Mouse (Mus musculus): Measurements from ENCODE around the gene Slc17a7. TPM values are rescaled to one million over a fixed set of nuclear protein-coding genes. Genes with fewer than 3 reads are reported as not detected.

Gene Slc17a7
- 10 to 100 TPM; 18.3 to 24.3 TPM for total RNA-seq (2021)
- 29.1 and 36.8 TPM in 2 replicates for polyA plus RNA-seq (2012; rRNA removed)
- long read RNA-seq, transcript Slc17a7-201 (12 exons, 2,915 nt), result major isoform, 17 of 20 reads
- long read RNA-seq, partial matches to known transcripts, result 1 of 20 reads
- long read RNA-seq, other reads (novel, unspliced or antisense), result 1 of 20 reads

DNA sequence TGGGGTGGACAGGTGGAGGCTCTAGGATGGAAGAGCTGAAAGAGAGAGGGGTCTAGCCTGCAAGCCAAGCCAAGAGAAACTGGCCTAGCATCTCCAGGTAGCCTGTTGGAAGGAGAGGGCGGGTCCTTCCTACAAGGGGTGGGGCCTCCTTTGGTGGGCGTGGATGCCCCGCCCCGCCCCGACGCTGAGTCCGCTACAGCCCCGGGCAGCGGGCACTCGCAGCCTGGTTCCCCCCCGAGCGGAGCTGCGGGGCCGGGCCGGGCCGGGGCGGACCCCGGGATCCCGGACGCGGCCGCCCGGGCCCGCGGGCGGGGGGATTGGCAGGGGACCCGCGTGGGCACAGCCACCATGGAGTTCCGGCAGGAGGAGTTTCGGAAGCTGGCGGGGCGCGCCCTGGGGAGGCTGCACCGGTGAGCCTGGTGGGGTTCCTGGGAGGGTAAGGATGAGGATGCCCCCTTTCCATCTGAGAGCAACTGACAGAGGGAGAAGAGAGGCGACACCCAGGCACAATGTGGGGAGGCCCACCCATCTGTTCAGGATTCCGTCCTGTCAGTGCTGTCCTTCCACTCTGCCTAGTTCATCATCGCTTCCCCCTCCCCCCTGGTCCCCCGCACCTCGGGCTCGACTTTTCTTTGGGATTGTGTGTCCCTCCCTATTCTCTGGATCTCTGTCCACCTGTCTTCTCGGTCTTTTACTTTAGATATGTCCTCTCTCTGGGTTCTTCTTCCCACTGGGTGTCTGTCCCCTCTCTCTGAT is at the start of gene Slc17a7:
Gene Slc17a7, plus strand, starts transcription at position 215 of the 756 bp plus-strand sequence.
- intact Hi-C loops (cut with DNase I), result loop anchor here (5.0 kb wide), 1 partner anchor 133 kb away; no protein-coding TSS in a partner anchor
- 5% methylated on average over 41 of the region's 41 CpGs for WGBS
- no peak for DNase-seq
- Histone ChIP-seq H3K27ac (no peak within 1 kb of the TSS), H3K27me3 (ENCODE audit: control insufficient read depth, insufficient read depth, low read length) (peaks cover 7% of the 10 kb centered on the region), H3K4me3 (peak within 1 kb of the TSS; percentile 39), H3K4me1 (ENCODE audit: control insufficient read depth, insufficient read depth, low read length) (peaks cover 2% of the 10 kb centered on the region), H3K79me2 (replicated peaks; ENCODE audit: control insufficient read depth, insufficient read depth, low read length) (no peaks in the 10 kb centered on the region), H3K36me3 (ENCODE audit: control insufficient read depth, insufficient read depth, low read length) (no peaks in the 10 kb centered on the region), H3K9ac (ENCODE audit: low read depth, low read length) (no peak within 1 kb of the TSS)
- no peak for TF ChIP-seq POLR2A (IDR thresholded peaks at IDR 0.05; ENCODE audit: insufficient read depth, low read depth, low read length)
- no peak for TF ChIP-seq CTCF (IDR thresholded peaks at IDR 0.05)
- TF ChIP-seq EP300 (IDR thresholded peaks at IDR 0.05; ENCODE audit: insufficient read depth, low read depth, low read length), result no peak

GRCm38 (mm10) chr7:45117566-45117965 is 46.2 kb upstream of the Slc17a7 start:
- 80% methylated on average over 8 of the region's 8 CpGs for WGBS
- Histone ChIP-seq H3K79me2 (replicated peaks; ENCODE audit: control insufficient read depth, insufficient read depth, low read length) (no peaks in the 10 kb centered on the region), H3K27me3 (ENCODE audit: control insufficient read depth, insufficient read depth, low read length) (no peaks in the 10 kb centered on the region), H3K4me3 (no peak overlapping the region), H3K9ac (ENCODE audit: low read depth, low read length) (no peak overlapping the region), H3K27ac (no peak overlapping the region), H3K36me3 (ENCODE audit: control insufficient read depth, insufficient read depth, low read length) (peaks cover 5% of the 10 kb centered on the region; the same call in 1 of the 2 replicates), H3K4me1 (ENCODE audit: control insufficient read depth, insufficient read depth, low read length) (peaks cover 8% of the 10 kb centered on the region)
- intact Hi-C loops (cut with DNase I), result no loop called here
- no peak for DNase-seq
- TF ChIP-seq CTCF (IDR thresholded peaks at IDR 0.05), result no peak
- TF ChIP-seq EP300 (IDR thresholded peaks at IDR 0.05; ENCODE audit: insufficient read depth, low read depth, low read length), result no peak
- TF ChIP-seq POLR2A (IDR thresholded peaks at IDR 0.05; ENCODE audit: insufficient read depth, low read depth, low read length), result no peak

GRCm38 (mm10) chr7:45118336-45118735 is 45.4 kb upstream of the Slc17a7 start:
- TF ChIP-seq CTCF (IDR thresholded peaks at IDR 0.05), result no peak
- no peak for TF ChIP-seq POLR2A (IDR thresholded peaks at IDR 0.05; ENCODE audit: insufficient read depth, low read depth, low read length)
- no peak for TF ChIP-seq EP300 (IDR thresholded peaks at IDR 0.05; ENCODE audit: insufficient read depth, low read depth, low read length)
- intact Hi-C loops (cut with DNase I), result no loop called here
- no peak overlapping the region for H3K4me3 ChIP-seq
- peaks cover 10% of the 10 kb centered on the region; the same call in 1 of the 2 replicates for H3K36me3 ChIP-seq (ENCODE audit: control insufficient read depth, insufficient read depth, low read length)
- no peak for DNase-seq
- WGBS, result 86% methylated on average over 6 of the region's 6 CpGs
- no peak overlapping the region for H3K27ac ChIP-seq
- H3K79me2 ChIP-seq (replicated peaks; ENCODE audit: control insufficient read depth, insufficient read depth, low read length), result no peaks in the 10 kb centered on the region
- H3K4me1 ChIP-seq (ENCODE audit: control insufficient read depth, insufficient read depth, low read length), result peaks cover 12% of the 10 kb centered on the region
- no peaks in the 10 kb centered on the region for H3K27me3 ChIP-seq (ENCODE audit: control insufficient read depth, insufficient read depth, low read length)
- no peak overlapping the region for H3K9ac ChIP-seq (ENCODE audit: low read depth, low read length)

- WGBS, result 78% methylated on average over 5 of the region's 5 CpGs
- Histone ChIP-seq H3K9ac (ENCODE audit: low read depth, low read length) (no peak overlapping the region), H3K27me3 (ENCODE audit: control insufficient read depth, insufficient read depth, low read length) (no peaks in the 10 kb centered on the region), H3K79me2 (replicated peaks; ENCODE audit: control insufficient read depth, insufficient read depth, low read length) (no peaks in the 10 kb centered on the region), H3K27ac (peak overlapping the region; percentile 93), H3K36me3 (ENCODE audit: control insufficient read depth, insufficient read depth, low read length) (peaks cover 10% of the 10 kb centered on the region; the same call in 1 of the 2 replicates), H3K4me3 (no peak overlapping the region), H3K4me1 (ENCODE audit: control insufficient read depth, insufficient read depth, low read length) (peaks cover 12% of the 10 kb centered on the region)
- TF ChIP-seq EP300 (IDR thresholded peaks at IDR 0.05; ENCODE audit: insufficient read depth, low read depth, low read length) (no peak), POLR2A (IDR thresholded peaks at IDR 0.05; ENCODE audit: insufficient read depth, low read depth, low read length) (no peak), CTCF (IDR thresholded peaks at IDR 0.05) (no peak)
- peak in 1 of 2 experiments; percentile 14 for DNase-seq
- intact Hi-C loops (cut with DNase I), result loop anchor here (2.0 to 5.0 kb wide), 2 partner anchors 17 to 103 kb away; partner anchors contain the start of genes Fcgrt, Rras and Scaf1
These were observed 43.7 kb upstream of the Slc17a7 start for GRCm38 (mm10) chr7:45119780-45120709.

GRCm38 (mm10) chr7:45121404-45121803 is 42.3 kb upstream of the Slc17a7 start:
- peak overlapping the region; percentile 93 for H3K27ac ChIP-seq
- TF ChIP-seq CTCF (IDR thresholded peaks at IDR 0.05), result no peak
- TF ChIP-seq POLR2A (IDR thresholded peaks at IDR 0.05; ENCODE audit: insufficient read depth, low read depth, low read length), result peak; percentile 93
- peak; percentile 86; the same call in 1 of the 2 replicates for TF ChIP-seq EP300 (IDR thresholded peaks at IDR 0.05; ENCODE audit: insufficient read depth, low read depth, low read length)
- peak overlapping the region; percentile 94 for H3K4me3 ChIP-seq
- intact Hi-C loops (cut with DNase I), result loop anchor here (2.0 to 5.0 kb wide), 2 partner anchors 19 to 104 kb away; partner anchors contain the start of genes Fcgrt, Rras and Scaf1
- peak overlapping the region; percentile 55 for H3K9ac ChIP-seq (ENCODE audit: low read depth, low read length)
- no peaks in the 10 kb centered on the region for H3K79me2 ChIP-seq (replicated peaks; ENCODE audit: control insufficient read depth, insufficient read depth, low read length)
- peaks cover 10% of the 10 kb centered on the region; the same call in 1 of the 2 replicates for H3K36me3 ChIP-seq (ENCODE audit: control insufficient read depth, insufficient read depth, low read length)
- WGBS, result 20% methylated on average over 8 of the region's 8 CpGs
- DNase-seq, result peak; percentile 78 to 89
- H3K4me1 ChIP-seq (ENCODE audit: control insufficient read depth, insufficient read depth, low read length), result peaks cover 12% of the 10 kb centered on the region
- no peaks in the 10 kb centered on the region for H3K27me3 ChIP-seq (ENCODE audit: control insufficient read depth, insufficient read depth, low read length)

Data from heart, adult 2 months (tissue).